Mouse (Mus musculus) lung, embryonic 14.5 days (tissue): ENCODE data around the gene Snrpc. TPM values are rescaled to one million over a fixed set of nuclear protein-coding genes. Genes with fewer than 3 reads are reported as not detected.

Experiments
- ATAC-seq: fragments of 200-750 bp; cut with Nextera tagmentation; 2 replicates; pipeline ENCODE4 v1.8.0; 2017; ENCODE audit warnings: mild to moderate bottlenecking, moderate TSS enrichment, moderate library complexity; ENCODE audit not compliant: insufficient read depth
- DNase-seq: peaks from one replicate; pipeline ENCODE4 v3.0.0-alpha.2; 2015
- H3K27ac ChIP-seq: fragments of 300-500 bp; sonication (generic); 2 replicates; pipeline ENCODE4 v1.5.1; 2014; ENCODE audit warnings: low read depth, mild to moderate bottlenecking, moderate library complexity
- H3K27me3 ChIP-seq: fragments of 300-500 bp; sonication (generic); 2 replicates; pipeline ENCODE4 v1.6.1; 2014; ENCODE audit warnings: low read length, control low read depth; ENCODE audit not compliant: insufficient read depth
- H3K36me3 ChIP-seq: fragments of 300-500 bp; sonication (generic); 2 replicates; pipeline ENCODE4 v1.6.1; 2014; ENCODE audit warnings: control low read depth; ENCODE audit not compliant: insufficient read depth
- H3K4me1 ChIP-seq: fragments of 300-500 bp; sonication (generic); 2 replicates; pipeline ENCODE4 v1.6.1; 2014; ENCODE audit warnings: antibody characterized with exemption, control low read depth; ENCODE audit not compliant: insufficient read depth
- H3K4me2 ChIP-seq: fragments of 300-500 bp; sonication (generic); 2 replicates; pipeline ENCODE4 v1.6.1; 2014; ENCODE audit warnings: mild to moderate bottlenecking
- H3K4me3 ChIP-seq: fragments of 300-500 bp; sonication (generic); 2 replicates; pipeline ENCODE4 v1.5.1; 2014; ENCODE audit warnings: low read depth, low read length
- H3K9ac ChIP-seq: fragments of 300-500 bp; sonication (generic); 2 replicates; pipeline ENCODE4 v1.6.1; 2014
- H3K9me3 ChIP-seq: fragments of 300-500 bp; sonication (generic); 2 replicates; pipeline ENCODE4 v1.6.1; 2016; ENCODE audit warnings: low read depth, low read length, control low read depth
- CTCF ChIP-seq: IDR thresholded peaks from 2 replicates; pipeline ENCODE4 v1.5.1; 2016; ENCODE audit warnings: antibody characterized with exemption, low read depth
- WGBS: fragments of 180-500 bp; shearing (Covaris S2); extraction: QIAGEN DNeasy Blood & Tissue Kit; methylation state at CpG from one replicate; pipeline ENCODE4 v1.1.7; 2014; 5-methylcytosine and 5-hydroxymethylcytosine counted together
- polyA plus RNA-seq: library from polyadenylated mRNA; unstranded; fragments of >200 nt; fragmentation: Nextera tagmentation; extraction: Ambion mirVana; gene quantifications from 2 replicates; pipeline ENCODE4 v1.2.1, GENCODE M21; 2014

The Snrpc gene
- polyA plus RNA-seq, 1 experiment from 2014 or later = 368 TPM

GRCm38 (mm10) chr17:27848351-27848750 lies 10.4 kb downstream of the Snrpc start:
- no peak overlapping the region for H3K4me3 ChIP-seq
- no peak overlapping the region for H3K4me2 ChIP-seq
- ATAC-seq (no peak), DNase-seq (no peak)
- no peaks in the 10 kb centered on the region for H3K27me3 ChIP-seq
- H3K36me3 ChIP-seq = peaks cover 90% of the 10 kb centered on the region
- 97% methylated on average over 1 of the region's 1 CpGs for WGBS
- no peaks in the 10 kb centered on the region for H3K9me3 ChIP-seq
- no peaks in the 10 kb centered on the region for H3K4me1 ChIP-seq
- TF ChIP-seq CTCF = peak; percentile 15
- no peak overlapping the region for H3K9ac ChIP-seq
- H3K27ac ChIP-seq = no peak overlapping the region

DNA sequence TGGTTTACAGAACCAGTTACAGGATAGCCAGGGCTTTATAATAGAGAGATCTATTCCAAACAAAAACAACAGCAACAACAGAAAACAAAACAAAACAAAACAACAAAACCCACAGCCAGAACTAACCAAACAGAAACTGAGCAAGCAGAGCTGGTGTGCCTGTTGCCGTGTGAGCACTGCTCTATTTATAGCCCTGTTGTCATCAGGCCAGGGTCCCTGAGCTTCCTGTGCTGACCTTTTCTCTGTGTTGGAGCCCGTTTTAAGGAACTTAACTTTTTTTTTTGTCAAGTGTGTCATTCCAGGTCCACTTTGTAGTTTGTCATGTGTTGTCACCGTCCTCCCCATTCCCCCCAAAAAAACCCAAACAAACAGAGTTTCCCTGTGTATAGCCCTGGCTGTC lies 13.1 kb downstream of the Snrpc start:
- peaks cover 77% of the 10 kb centered on the region for H3K36me3 ChIP-seq
- no peak overlapping the region for H3K9ac ChIP-seq
- 63% methylated on average over 3 of the region's 3 CpGs for WGBS
- H3K4me2 ChIP-seq = no peak overlapping the region
- TF ChIP-seq CTCF = no peak
- no peaks in the 10 kb centered on the region for H3K27me3 ChIP-seq
- no peaks in the 10 kb centered on the region for H3K4me1 ChIP-seq
- H3K4me3 ChIP-seq = no peak overlapping the region
- H3K27ac ChIP-seq = no peak overlapping the region
- DNase-seq = no peak
- H3K9me3 ChIP-seq = no peaks in the 10 kb centered on the region
- ATAC-seq = no peak

GRCm38 (mm10) chr17:27856265-27856797 lies 18.4 kb downstream of the Snrpc start, which contains the start of gene Uhrf1bp1:
Uhrf1bp1 (plus strand) TSS chr17:27856441.
- under 1% methylated on average over 54 of the region's 54 CpGs for WGBS
- DNase-seq (peak; percentile 87), ATAC-seq (peak; percentile 82)

DNA sequence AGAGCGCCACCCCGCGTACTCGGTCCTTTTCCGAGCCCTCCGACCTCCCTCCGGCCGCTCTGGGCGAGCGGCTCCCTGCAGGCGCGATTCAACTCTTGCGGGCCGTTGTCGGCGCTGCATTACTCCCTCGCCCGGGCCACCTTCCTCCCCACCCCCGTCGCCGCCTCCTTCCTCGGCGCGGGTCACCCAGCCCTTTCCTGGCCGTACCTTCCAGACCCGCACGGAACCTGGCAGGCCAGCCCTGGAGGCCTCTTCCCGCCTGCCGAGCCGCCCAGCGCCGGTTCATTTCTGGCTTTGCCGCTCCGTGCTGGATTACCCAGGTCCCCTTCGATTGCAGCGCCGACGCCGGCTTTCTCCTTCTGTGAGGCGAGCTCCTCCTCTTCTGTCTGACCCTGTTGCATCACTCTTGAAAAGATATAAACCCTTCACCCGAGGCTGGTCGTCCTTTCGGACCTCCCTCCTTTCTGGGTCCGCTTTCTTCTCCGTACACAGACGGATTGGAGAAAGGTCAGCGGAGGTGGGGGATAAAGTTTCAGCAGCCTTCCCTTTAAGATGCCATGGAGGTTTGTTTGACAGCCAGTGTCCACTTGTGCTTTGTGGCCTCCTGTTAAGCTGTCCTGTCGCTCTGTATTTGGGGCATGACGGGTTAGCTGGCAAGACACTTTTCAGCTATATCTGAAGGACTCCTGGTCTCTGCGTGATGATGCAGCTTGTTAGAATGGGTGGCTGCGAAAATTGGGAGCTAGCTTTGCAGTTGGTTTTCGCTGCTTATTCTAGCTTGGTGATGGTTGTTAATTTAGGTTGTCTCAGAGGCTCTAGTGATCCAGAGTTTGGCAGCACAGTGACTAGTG lies 19.1 kb downstream of the Snrpc start:
- peak; percentile 14; the same call in 1 of the 2 replicates for TF ChIP-seq CTCF
- 1% methylated on average over 52 of the region's 52 CpGs for whole genome bisulfite sequencing
- H3K4me2 ChIP-seq = peak overlapping the region; percentile 93
- ATAC-seq = peak; percentile 81
- peak; percentile 75 for DNase-seq
- H3K36me3 ChIP-seq = peaks cover 21% of the 10 kb centered on the region
- H3K27me3 ChIP-seq = no peaks in the 10 kb centered on the region
- H3K4me1 ChIP-seq = peaks cover 12% of the 10 kb centered on the region
- H3K27ac ChIP-seq = peak overlapping the region; percentile 83
- peak overlapping the region; percentile 84 for H3K9ac ChIP-seq
- no peaks in the 10 kb centered on the region for H3K9me3 ChIP-seq
- H3K4me3 ChIP-seq = peak overlapping the region; percentile 92

More at GRCm38 (mm10) chr17:27856265-27856797, 18.4 kb downstream of the Snrpc start, which contains the start of gene Uhrf1bp1:
- Histone ChIP-seq H3K36me3 (peaks cover 24% of the 10 kb centered on the region), H3K9me3 (no peaks in the 10 kb centered on the region), H3K4me1 (peaks cover 12% of the 10 kb centered on the region), H3K4me2 (peak within 1 kb of the TSS; percentile 93), H3K27ac (peak within 1 kb of the TSS; percentile 83), H3K4me3 (peak within 1 kb of the TSS; percentile 92), H3K9ac (peak within 1 kb of the TSS; percentile 84), H3K27me3 (no peaks in the 10 kb centered on the region)
- no peak for TF ChIP-seq CTCF

DNA sequence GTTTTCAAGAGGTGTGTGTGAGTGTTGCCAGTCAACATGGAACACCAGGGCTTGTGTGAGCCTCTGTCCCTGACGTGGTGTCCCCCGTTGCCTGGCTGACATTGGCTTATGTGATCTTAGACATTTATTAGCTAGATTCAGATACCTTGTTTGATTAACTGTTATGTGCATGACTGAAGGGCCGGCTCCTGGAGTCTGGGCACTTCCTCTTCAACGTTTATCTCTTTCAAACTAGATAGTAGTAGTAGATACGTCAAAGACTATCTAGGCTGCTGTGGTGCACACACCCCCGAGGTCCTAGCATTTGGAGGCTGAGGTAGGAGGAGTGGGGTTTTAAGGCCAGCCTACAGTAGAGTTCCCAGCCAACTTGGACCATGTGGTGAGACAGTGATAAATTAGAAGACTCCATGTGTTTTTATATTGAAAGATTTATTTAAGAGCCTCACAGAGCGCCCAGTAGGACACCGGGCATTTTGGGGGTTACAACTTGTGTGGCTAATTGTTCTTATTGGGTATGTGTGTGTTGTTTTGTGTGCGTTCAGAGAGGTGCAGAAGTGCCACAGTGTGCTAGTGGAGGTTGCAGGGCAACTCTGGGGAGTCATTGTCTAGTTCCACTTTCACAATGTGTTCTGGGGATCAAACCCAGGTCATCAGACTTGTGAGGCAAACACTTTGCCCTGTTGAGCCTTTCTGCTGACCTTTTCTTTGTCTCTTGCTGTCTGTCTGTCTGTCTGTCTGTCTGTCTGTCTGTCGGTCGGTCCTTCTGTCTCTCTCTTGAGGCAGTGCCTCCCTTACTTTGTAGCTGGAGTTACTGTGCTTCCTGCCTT lies 19.9 kb downstream of the Snrpc start:
- DNase-seq (no peak), ATAC-seq (no peak)
- no peaks in the 10 kb centered on the region for H3K27me3 ChIP-seq
- H3K4me2 ChIP-seq = peak overlapping the region; percentile 93
- 30% methylated on average over 11 of the region's 11 CpGs for WGBS
- TF ChIP-seq CTCF = no peak
- H3K9me3 ChIP-seq = no peaks in the 10 kb centered on the region
- peaks cover 12% of the 10 kb centered on the region for H3K4me1 ChIP-seq
- H3K27ac ChIP-seq = no peak overlapping the region
- peak overlapping the region; percentile 84 for H3K9ac ChIP-seq
- H3K36me3 ChIP-seq = peaks cover 13% of the 10 kb centered on the region
- peak overlapping the region; percentile 92 for H3K4me3 ChIP-seq

DNA sequence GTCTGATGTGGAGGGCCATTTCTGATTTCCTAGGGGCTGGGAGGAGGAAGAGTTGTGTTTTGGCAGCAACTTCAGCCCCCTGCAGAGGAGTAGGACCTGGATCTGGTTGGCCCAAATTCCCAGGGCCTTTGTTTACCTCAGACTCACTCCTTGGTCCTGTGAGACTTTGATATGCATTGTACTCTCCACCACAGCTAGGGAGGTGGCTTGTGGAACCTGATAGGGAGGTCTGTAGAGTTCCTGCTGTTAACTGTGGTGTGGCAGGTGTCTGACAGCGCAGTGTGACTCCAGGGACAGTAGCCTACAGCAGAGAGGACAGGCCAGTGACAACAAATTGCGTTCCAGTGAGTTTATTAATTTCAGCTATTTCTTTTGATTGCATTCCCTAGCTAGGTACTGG lies 21.2 kb downstream of the Snrpc start:
- Histone ChIP-seq H3K9ac (no peak overlapping the region), H3K27ac (no peak overlapping the region), H3K4me1 (peaks cover 12% of the 10 kb centered on the region), H3K36me3 (peaks cover 4% of the 10 kb centered on the region), H3K9me3 (no peaks in the 10 kb centered on the region), H3K4me2 (no peak overlapping the region), H3K27me3 (no peaks in the 10 kb centered on the region), H3K4me3 (no peak overlapping the region)
- ATAC-seq = no peak
- TF ChIP-seq CTCF = no peak
- WGBS = 35% methylated on average over 2 of the region's 2 CpGs
- DNase-seq = no peak
